Mouse (Mus musculus) liver, adult 2 months (tissue): ENCODE results near the gene Stat5a. TPM values are rescaled to one million over a fixed set of nuclear protein-coding genes. Genes with fewer than 3 reads are reported as not detected.

ENCODE experiments used
- DNase-seq: peaks from one replicate; pipeline ENCODE4 v3.0.0-alpha.2; 2011; ENCODE audit warnings: low read depth, low spot score; ENCODE audit errors: extremely low read depth
- H3K27ac ChIP-seq: fragments of 200-500 bp; replicated peaks from 2 replicates; pipeline ENCODE4 v1.5.1; 2012; ENCODE audit warnings: low read depth, mild to moderate bottlenecking, control low read depth, inconsistent platforms, low read length; ENCODE audit not compliant: insufficient read depth
- H3K27me3 ChIP-seq: fragments of 200-500 bp; 2 replicates; pipeline ENCODE4 v1.6.1; 2012; ENCODE audit warnings: mild to moderate bottlenecking, moderate library complexity, low read length, inconsistent platforms; ENCODE audit not compliant: control insufficient read depth, insufficient read depth
- H3K36me3 ChIP-seq: fragments of 200-500 bp; 2 replicates; pipeline ENCODE4 v1.6.1; 2012; ENCODE audit warnings: low read length, inconsistent platforms; ENCODE audit not compliant: control insufficient read depth, insufficient read depth
- H3K4me1 ChIP-seq: fragments of 200-500 bp; 2 replicates; pipeline ENCODE4 v1.6.1; 2011; ENCODE audit warnings: low read length; ENCODE audit not compliant: control insufficient read depth, insufficient read depth
- H3K4me3 ChIP-seq: fragments of 200-500 bp; 2 replicates; pipeline ENCODE4 v1.5.1; 2011; ENCODE audit warnings: low read depth, mild to moderate bottlenecking, control low read depth, low read length, moderate library complexity; ENCODE audit not compliant: insufficient read depth
- H3K79me2 ChIP-seq: fragments of 200-500 bp; 2 replicates; pipeline ENCODE4 v1.6.1; 2012; ENCODE audit warnings: inconsistent platforms, mild to moderate bottlenecking, low read length, moderate library complexity; ENCODE audit not compliant: control insufficient read depth, insufficient read depth
- H3K9ac ChIP-seq: fragments of 200-500 bp; 2 replicates; pipeline ENCODE4 v1.6.1; 2012; ENCODE audit warnings: low read depth, mild to moderate bottlenecking, control low read depth, inconsistent platforms, low read length
- CTCF ChIP-seq: fragments of 200-500 bp; IDR thresholded peaks from 2 replicates; pipeline ENCODE4 v1.5.1; 2011; ENCODE audit warnings: low read depth, low read length, control low read depth
- POLR2A ChIP-seq: fragments of 200-500 bp; IDR thresholded peaks from 2 replicates; pipeline ENCODE4 v1.6.1; 2011; ENCODE audit warnings: low read length, control low read depth; ENCODE audit not compliant: insufficient read depth; ENCODE audit errors: extremely low read depth
- WGBS: fragments of 180-500 bp; shearing (Covaris S2); methylation state at CpG from one replicate; pipeline ENCODE4 v1.1.7; 2018; 5-methylcytosine and 5-hydroxymethylcytosine counted together
- polyA plus RNA-seq: library from polyadenylated mRNA; depleted of rRNA; stranded (reverse); fragments of >200 nt; gene quantifications from 2 replicates; pipeline ENCODE4 v1.2.3, GENCODE M21; 2012; rRNA removed
- total RNA-seq: library from RNA; depleted of rRNA; stranded (reverse); fragments of >200 nt; gene quantifications from 2 replicates; pipeline ENCODE4 v1.2.3, GENCODE M21; 2014; rRNA removed

Stat5a gene
- total and polyA plus RNA-seq, 2 experiments = 6.9 to 15.0 TPM

DNA sequence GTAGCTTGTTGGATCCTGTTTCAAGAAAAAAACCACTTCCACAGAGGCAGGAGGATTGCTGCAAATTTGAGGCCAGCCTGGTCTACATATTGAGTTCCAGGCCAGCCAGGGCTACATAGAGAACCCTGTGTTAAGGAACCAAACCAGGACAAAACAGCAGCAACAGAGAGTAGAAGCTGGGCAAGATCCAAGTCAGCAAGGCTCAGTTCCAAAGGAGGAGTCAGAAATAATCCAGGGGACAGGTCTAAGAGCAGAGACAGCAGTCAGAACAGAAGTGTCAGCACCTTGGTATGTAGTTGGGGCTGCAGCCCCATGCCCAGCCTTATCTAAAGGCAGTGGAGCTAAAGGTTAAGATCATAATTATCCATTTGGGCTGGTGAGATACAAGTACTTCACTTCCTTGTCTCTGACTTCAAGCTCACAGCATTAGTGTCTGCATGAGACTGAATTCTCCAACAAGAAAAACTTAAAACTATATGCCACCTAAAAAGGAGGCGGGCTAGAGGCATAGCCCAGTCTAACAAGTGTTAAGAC lies 65.3 kb downstream of the Stat5a start:
- H3K9ac ChIP-seq = no peak overlapping the region
- peak; percentile 51 for DNase-seq
- peaks cover 33% of the 10 kb centered on the region for H3K4me1 ChIP-seq
- WGBS = 100% methylated on average over 1 of the region's 1 CpGs
- H3K79me2 ChIP-seq = peaks cover 47% of the 10 kb centered on the region
- no peak overlapping the region for H3K4me3 ChIP-seq
- no peak overlapping the region for H3K27ac ChIP-seq
- no peaks in the 10 kb centered on the region for H3K27me3 ChIP-seq
- no peak for TF ChIP-seq CTCF
- no peak for TF ChIP-seq POLR2A
- H3K36me3 ChIP-seq = no peaks in the 10 kb centered on the region

DNA sequence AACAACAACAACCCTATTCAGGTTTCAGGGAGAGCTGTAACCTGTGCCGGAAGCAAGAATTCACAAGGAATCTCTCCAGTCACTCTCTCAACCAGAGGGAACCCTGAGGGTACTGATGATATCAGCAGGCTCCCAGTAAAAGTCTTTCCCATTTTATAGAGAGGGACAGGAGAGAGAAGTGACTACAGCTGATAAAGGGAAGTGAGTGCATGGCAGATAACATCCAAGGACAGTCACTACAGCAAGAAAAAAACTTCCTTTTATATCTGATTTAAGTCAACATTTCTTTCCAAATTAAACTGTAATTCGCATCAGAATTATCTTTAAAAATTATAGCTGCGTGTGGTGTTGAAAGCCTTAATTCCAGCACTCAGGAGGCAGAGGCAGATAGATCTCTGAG lies 68.2 kb downstream of the Stat5a start:
- H3K4me3 ChIP-seq = no peak overlapping the region
- DNase-seq = no peak
- H3K27me3 ChIP-seq = no peaks in the 10 kb centered on the region
- WGBS = 75% methylated on average over 3 of the region's 3 CpGs
- peaks cover 40% of the 10 kb centered on the region for H3K79me2 ChIP-seq
- no peak overlapping the region for H3K27ac ChIP-seq
- no peak overlapping the region for H3K9ac ChIP-seq
- H3K36me3 ChIP-seq = no peaks in the 10 kb centered on the region
- TF ChIP-seq POLR2A (no peak), CTCF (no peak)
- peaks cover 22% of the 10 kb centered on the region for H3K4me1 ChIP-seq

DNA sequence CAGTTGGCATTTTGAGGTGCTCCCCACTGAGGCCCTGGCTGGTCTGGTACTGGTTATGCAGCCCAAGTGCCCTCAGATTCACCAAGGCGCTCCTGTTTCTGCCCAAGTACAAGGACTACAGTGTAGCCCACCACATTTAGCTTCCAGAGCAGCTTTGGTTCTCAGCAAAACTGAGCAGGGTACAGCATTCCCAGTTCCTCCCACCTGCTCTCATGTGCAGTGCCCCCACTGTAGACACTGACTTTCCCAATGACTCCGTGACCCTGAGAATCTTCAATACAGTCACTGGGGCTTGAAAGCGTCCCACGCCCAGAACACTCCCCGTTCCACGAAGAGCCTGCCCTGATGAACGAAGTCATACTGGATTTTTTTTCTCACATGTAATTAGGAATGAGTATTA lies 71.5 kb downstream of the Stat5a start:
- no peak overlapping the region for H3K4me3 ChIP-seq
- peaks cover 30% of the 10 kb centered on the region for H3K4me1 ChIP-seq
- H3K27ac ChIP-seq = peak overlapping the region; percentile 54
- WGBS = 29% methylated on average over 7 of the region's 7 CpGs
- no peak for DNase-seq
- no peak for TF ChIP-seq CTCF
- TF ChIP-seq POLR2A = no peak
- H3K36me3 ChIP-seq = peaks cover 2% of the 10 kb centered on the region; the same call in 1 of the 2 replicates
- peaks cover 45% of the 10 kb centered on the region for H3K79me2 ChIP-seq
- peak overlapping the region; percentile 15; the same call in 1 of the 2 replicates for H3K9ac ChIP-seq
- H3K27me3 ChIP-seq = no peaks in the 10 kb centered on the region

DNA sequence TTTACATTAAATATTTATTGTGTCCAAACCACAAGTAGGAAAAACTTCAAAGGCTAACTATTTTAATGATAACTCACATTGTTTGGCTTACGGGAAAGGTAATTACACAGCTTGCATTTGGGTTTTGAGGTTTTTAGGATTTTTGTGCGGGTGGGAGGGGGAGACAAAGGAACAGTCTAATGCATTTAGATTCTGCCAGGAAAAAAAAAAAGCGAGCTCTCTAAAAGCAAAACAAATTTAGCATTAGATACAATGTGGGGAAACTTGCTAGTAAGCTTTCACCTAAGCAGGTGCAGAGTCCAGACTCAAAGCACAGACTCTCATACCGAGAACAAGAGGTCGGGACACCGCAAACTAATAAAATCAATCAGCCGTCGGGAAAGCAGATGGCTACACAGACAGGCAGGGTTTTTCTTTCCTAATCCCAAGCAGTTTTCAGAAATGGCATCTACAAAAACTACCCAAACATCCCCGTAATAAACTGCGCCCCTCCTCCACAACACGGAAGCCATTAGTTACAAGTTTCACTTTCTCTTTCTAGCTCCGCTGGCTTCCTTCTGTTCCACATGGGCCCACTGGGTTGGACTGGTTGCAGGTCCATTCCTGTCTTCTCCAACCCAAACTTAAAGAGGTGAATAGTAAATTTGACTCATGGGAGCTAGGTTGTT lies 72.2 kb downstream of the Stat5a start:
- Histone ChIP-seq H3K79me2 (peaks cover 47% of the 10 kb centered on the region; the same call in 1 of the 2 replicates), H3K9ac (peak overlapping the region; percentile 63), H3K4me3 (peak overlapping the region; percentile 57), H3K27me3 (no peaks in the 10 kb centered on the region), H3K27ac (peak overlapping the region; percentile 73), H3K36me3 (peaks cover 2% of the 10 kb centered on the region; the same call in 1 of the 2 replicates), H3K4me1 (peaks cover 34% of the 10 kb centered on the region)
- TF ChIP-seq POLR2A = no peak
- TF ChIP-seq CTCF = no peak
- 3% methylated on average over 12 of the region's 12 CpGs for WGBS
- peak; percentile 87 for DNase-seq

Other genes with a start within 250 kb of the Stat5a start
- gene Nkiras2, start 240.1 kb upstream of the Stat5a start, total RNA-seq = 13.7 and 16.0 TPM in 2 replicates
- 32.0 and 33.4 TPM in 2 replicates for gene Nkiras2, start 240.1 kb upstream of the Stat5a start, polyA plus RNA-seq
- 40.9 and 44.7 TPM in 2 replicates for gene Dnajc7, start 239.2 kb upstream of the Stat5a start, total RNA-seq
- gene Dnajc7, start 239.2 kb upstream of the Stat5a start, polyA plus RNA-seq = 16.1 and 16.7 TPM in 2 replicates
- not detected in 2 replicates for gene Zfp385c, start 166.9 kb upstream of the Stat5a start, total RNA-seq
- gene Zfp385c, start 166.9 kb upstream of the Stat5a start, polyA plus RNA-seq = not detected in 2 replicates
- gene Dhx58, start 155.1 kb upstream of the Stat5a start, total RNA-seq = 8.1 and 11.9 TPM in 2 replicates
- gene Dhx58, start 155.1 kb upstream of the Stat5a start, polyA plus RNA-seq = 9.2 and 16.3 TPM in 2 replicates
- 3.3 and 4.9 TPM in 2 replicates for gene Kat2a, start 146.9 kb upstream of the Stat5a start, total RNA-seq
- gene Kat2a, start 146.9 kb upstream of the Stat5a start, polyA plus RNA-seq = 16.1 and 18.9 TPM in 2 replicates
- gene Hspb9, start 145.5 kb upstream of the Stat5a start, total RNA-seq = not detected in 2 replicates
- gene Hspb9, start 145.5 kb upstream of the Stat5a start, polyA plus RNA-seq = not detected in 2 replicates
- 70.8 and 71.3 TPM in 2 replicates for gene Rab5c, start 121.1 kb upstream of the Stat5a start, total RNA-seq
- gene Rab5c, start 121.1 kb upstream of the Stat5a start, polyA plus RNA-seq = 140 and 149 TPM in 2 replicates
- not detected in 2 replicates for gene Kcnh4, start 99.4 kb upstream of the Stat5a start, total RNA-seq
- not detected in 2 replicates for gene Kcnh4, start 99.4 kb upstream of the Stat5a start, polyA plus RNA-seq
- not detected in 2 replicates for gene Hcrt, start 96.4 kb upstream of the Stat5a start, total RNA-seq
- gene Hcrt, start 96.4 kb upstream of the Stat5a start, polyA plus RNA-seq = not detected in 2 replicates
- 7.1 and 8.5 TPM in 2 replicates for gene Ghdc, start 88.4 kb upstream of the Stat5a start, total RNA-seq
- gene Ghdc, start 88.4 kb upstream of the Stat5a start, polyA plus RNA-seq = 17.0 and 17.5 TPM in 2 replicates
- gene Stat5b, start 8.6 kb upstream of the Stat5a start, total RNA-seq = 31.8 and 33.0 TPM in 2 replicates
- 32.0 and 35.2 TPM in 2 replicates for gene Stat5b, start 8.6 kb upstream of the Stat5a start, polyA plus RNA-seq
- gene Stat3, start 80.2 kb downstream of the Stat5a start, total RNA-seq = 58.5 and 76.4 TPM in 2 replicates
- gene Stat3, start 80.2 kb downstream of the Stat5a start, polyA plus RNA-seq = 48.7 and 60.4 TPM in 2 replicates
- 3.8 and 4.1 TPM in 2 replicates for gene Cavin1, start 111.5 kb downstream of the Stat5a start, total RNA-seq
- gene Cavin1, start 111.5 kb downstream of the Stat5a start, polyA plus RNA-seq = 3.9 and 4.0 TPM in 2 replicates
- gene Atp6v0a1, start 150.1 kb downstream of the Stat5a start, total RNA-seq = 21.5 and 26.8 TPM in 2 replicates
- gene Atp6v0a1, start 150.1 kb downstream of the Stat5a start, polyA plus RNA-seq = 37.7 and 39.2 TPM in 2 replicates
- gene Naglu, start 210.7 kb downstream of the Stat5a start, total RNA-seq = 22.1 and 23.6 TPM in 2 replicates
- gene Naglu, start 210.7 kb downstream of the Stat5a start, polyA plus RNA-seq = 33.8 and 38.8 TPM in 2 replicates
- gene Hsd17b1, start 219.1 kb downstream of the Stat5a start, total RNA-seq = 0.27 and 0.37 TPM in 2 replicates
- gene Hsd17b1, start 219.1 kb downstream of the Stat5a start, polyA plus RNA-seq = 0.12 and 0.37 TPM in 2 replicates
- gene Coasy, start 223.2 kb downstream of the Stat5a start, total RNA-seq = 84.0 and 89.9 TPM in 2 replicates
- gene Coasy, start 223.2 kb downstream of the Stat5a start, polyA plus RNA-seq = 182 and 194 TPM in 2 replicates
- 33.5 and 34.4 TPM in 2 replicates for gene Mlx, start 227.9 kb downstream of the Stat5a start, total RNA-seq
- 34.8 and 39.8 TPM in 2 replicates for gene Mlx, start 227.9 kb downstream of the Stat5a start, polyA plus RNA-seq
- 0.55 and 0.67 TPM in 2 replicates for gene Psmc3ip, start 236.1 kb downstream of the Stat5a start, total RNA-seq
- gene Psmc3ip, start 236.1 kb downstream of the Stat5a start, polyA plus RNA-seq = 0.20 and 0.39 TPM in 2 replicates